Mouse (Mus musculus): Measurements from ENCODE around the gene Ppp2r1b. TPM values are rescaled to one million over a fixed set of nuclear protein-coding genes. Genes with fewer than 3 reads are reported as not detected.

The Ppp2r1b gene
- 23.1 and 32.1 TPM in 2 replicates for polyA plus RNA-seq (2012; rRNA removed)

GRCm38 (mm10) chr9:50845081-50845480 is at the start of gene Ppp2r1b:
Gene Ppp2r1b (plus strand): TSS chr9:50845301.

Other genes starting within 250 kb of the Ppp2r1b start
- gene Sdhd, start 241.5 kb upstream of the Ppp2r1b start, polyA plus RNA-seq (2012; rRNA removed): 159 and 197 TPM in 2 replicates
- gene Timm8b, start 241.4 kb upstream of the Ppp2r1b start, polyA plus RNA-seq (2012; rRNA removed): 155 and 158 TPM in 2 replicates
- 0.81 and 1.0 TPM in 2 replicates for gene Pih1d2, start 228.0 kb upstream of the Ppp2r1b start, polyA plus RNA-seq (2012; rRNA removed)
- gene Nkapd1, start 227.8 kb upstream of the Ppp2r1b start, polyA plus RNA-seq (2012; rRNA removed): 5.2 and 5.3 TPM in 2 replicates
- gene Dlat, start 185.5 kb upstream of the Ppp2r1b start, polyA plus RNA-seq (2012; rRNA removed): 15.2 and 15.3 TPM in 2 replicates
- 0.62 and 0.83 TPM in 2 replicates for gene Dixdc1, start 105.8 kb upstream of the Ppp2r1b start, polyA plus RNA-seq (2012; rRNA removed)
- gene 2310030G06Rik, start 98.8 kb upstream of the Ppp2r1b start, polyA plus RNA-seq (2012; rRNA removed): 1.9 and 2.2 TPM in 2 replicates
- gene Cryab, start 94.0 kb upstream of the Ppp2r1b start, polyA plus RNA-seq (2012; rRNA removed): 1.8 and 3.2 TPM in 2 replicates
- 0.22 and 1.2 TPM in 2 replicates for gene Hspb2, start 92.9 kb upstream of the Ppp2r1b start, polyA plus RNA-seq (2012; rRNA removed)
- 5.0 and 5.7 TPM in 2 replicates for gene Fdxacb1, start 77.1 kb upstream of the Ppp2r1b start, polyA plus RNA-seq (2012; rRNA removed)
- 9.5 and 10.7 TPM in 2 replicates for gene Alg9, start 70.3 kb upstream of the Ppp2r1b start, polyA plus RNA-seq (2012; rRNA removed)
- gene 1110032A03Rik, start 69.8 kb upstream of the Ppp2r1b start, polyA plus RNA-seq (2012; rRNA removed): 10.6 and 13.0 TPM in 2 replicates
- 6.7 and 7.8 TPM in 2 replicates for gene Sik2, start 163.8 kb downstream of the Ppp2r1b start, polyA plus RNA-seq (2012; rRNA removed)
- gene Btg4, start 215.6 kb downstream of the Ppp2r1b start, polyA plus RNA-seq (2012; rRNA removed): 0.02 TPM in 1 of 2 replicates, not detected in the other
- gene Layn, start 231.8 kb downstream of the Ppp2r1b start, polyA plus RNA-seq (2012; rRNA removed): 0.50 and 0.69 TPM in 2 replicates